Mouse (Mus musculus) embryonic fibroblast, embryonic 13.5 days (primary cell): Measurements from ENCODE around the gene Hspa8. TPM values are rescaled to one million over a fixed set of nuclear protein-coding genes. Genes with fewer than 3 reads are reported as not detected.

ENCODE experiments used
- H3K27ac ChIP-seq: 2 replicates; pipeline ENCODE4 v1.5.1; 2012; ENCODE audit warnings: low read length, control low read depth, inconsistent platforms; ENCODE audit not compliant: insufficient read depth
- H3K4me1 ChIP-seq: 2 replicates; pipeline ENCODE4 v1.6.1; 2011; ENCODE audit warnings: low read length; ENCODE audit not compliant: control insufficient read depth, insufficient read depth
- H3K4me3 ChIP-seq: 2 replicates; pipeline ENCODE4 v1.5.1; 2011; ENCODE audit warnings: mild to moderate bottlenecking, control low read depth, low read length; ENCODE audit not compliant: insufficient read depth
- CTCF ChIP-seq: IDR thresholded peaks from 2 replicates; pipeline ENCODE4 v1.5.1; 2011; ENCODE audit warnings: mild to moderate bottlenecking, control low read depth, low read length, moderate library complexity, borderline replicate concordance; ENCODE audit not compliant: insufficient read depth
- POLR2A ChIP-seq: IDR thresholded peaks from 2 replicates; pipeline ENCODE4 v1.6.1; 2011; ENCODE audit warnings: low read depth, mild to moderate bottlenecking, control low read depth, low read length, moderate library complexity
- polyA plus RNA-seq: library from polyadenylated mRNA; stranded (reverse); fragments of >200 nt; gene quantifications from 2 replicates; pipeline ENCODE4 v1.2.4, GENCODE M21; 2011; ENCODE audit warnings: low read depth; ENCODE audit not compliant: missing spikeins, insufficient read length

Gene Hspa8
- 2,507 and 2,625 TPM in 2 replicates for polyA plus RNA-seq

- Histone ChIP-seq H3K27ac (peak within 1 kb of the TSS; percentile 100), H3K4me1 (peaks cover 13% of the 10 kb centered on the region; the same call in 1 of the 2 replicates), H3K4me3 (peak within 1 kb of the TSS; percentile 93)
- TF ChIP-seq CTCF = no peak
- peak; percentile 100 for TF ChIP-seq POLR2A
These were observed at the start of gene Hspa8 for GRCm38 (mm10) chr9:40800675-40801612. Gene Hspa8, plus strand, starts transcription at chr9:40800984.

GRCm38 (mm10) chr9:40751749-40752148 lies 49.0 kb upstream of the Hspa8 start:
- peaks cover 14% of the 10 kb centered on the region for H3K4me1 ChIP-seq
- no peak overlapping the region for H3K4me3 ChIP-seq
- no peak overlapping the region for H3K27ac ChIP-seq
- no peak for TF ChIP-seq CTCF
- TF ChIP-seq POLR2A = no peak

- Histone ChIP-seq H3K4me3 (no peak overlapping the region), H3K27ac (peak overlapping the region; percentile 76), H3K4me1 (peaks cover 6% of the 10 kb centered on the region)
- TF ChIP-seq POLR2A = no peak
- TF ChIP-seq CTCF = no peak; the same call in 1 of the 2 replicates
These were observed 44.4 kb upstream of the Hspa8 start for GRCm38 (mm10) chr9:40756401-40756800.

- H3K4me3 ChIP-seq = peak overlapping the region; percentile 15; the same call in 1 of the 2 replicates
- no peak for TF ChIP-seq POLR2A
- peak; percentile 67; the same call in 1 of the 2 replicates for TF ChIP-seq CTCF
- peak overlapping the region; percentile 76 for H3K27ac ChIP-seq
- H3K4me1 ChIP-seq = peaks cover 6% of the 10 kb centered on the region
These were observed 43.6 kb upstream of the Hspa8 start for GRCm38 (mm10) chr9:40757105-40757626.

GRCm38 (mm10) chr9:40757685-40758270 lies 43.0 kb upstream of the Hspa8 start:
- TF ChIP-seq CTCF = peak; percentile 48; the same call in 1 of the 2 replicates
- TF ChIP-seq POLR2A = no peak
- peaks cover 6% of the 10 kb centered on the region for H3K4me1 ChIP-seq
- peak overlapping the region; percentile 83 for H3K27ac ChIP-seq
- H3K4me3 ChIP-seq = no peak overlapping the region; the same call in 1 of the 2 replicates

- 0 out of 2 replicates have a peak, but pooled peaks cover 2% of the 10 kb centered on the region for H3K4me1 ChIP-seq
- H3K27ac ChIP-seq = no peak overlapping the region
- H3K4me3 ChIP-seq = no peak overlapping the region
- TF ChIP-seq POLR2A (no peak), CTCF (no peak)
These were observed 38.4 kb upstream of the Hspa8 start for GRCm38 (mm10) chr9:40762354-40762753.

- Histone ChIP-seq H3K4me1 (peaks cover 2% of the 10 kb centered on the region; the same call in 1 of the 2 replicates), H3K27ac (no peak overlapping the region), H3K4me3 (no peak overlapping the region)
- TF ChIP-seq POLR2A = no peak
- no peak for TF ChIP-seq CTCF
These were observed 35.8 kb upstream of the Hspa8 start for GRCm38 (mm10) chr9:40764887-40765580.

GRCm38 (mm10) chr9:40765581-40765940 lies 35.2 kb upstream of the Hspa8 start:
- peaks cover 2% of the 10 kb centered on the region; the same call in 1 of the 2 replicates for H3K4me1 ChIP-seq
- TF ChIP-seq POLR2A (no peak), CTCF (no peak)
- H3K27ac ChIP-seq = no peak overlapping the region
- H3K4me3 ChIP-seq = no peak overlapping the region

- TF ChIP-seq CTCF = no peak
- no peak for TF ChIP-seq POLR2A
- Histone ChIP-seq H3K27ac (no peak overlapping the region), H3K4me1 (peaks cover 2% of the 10 kb centered on the region; the same call in 1 of the 2 replicates), H3K4me3 (no peak overlapping the region)
These were observed 34.7 kb upstream of the Hspa8 start for GRCm38 (mm10) chr9:40766058-40766605.
